Mouse (Mus musculus) stomach, postnatal 0 days (tissue): ENCODE results near the gene Dhx57. TPM values are rescaled to one million over a fixed set of nuclear protein-coding genes. Genes with fewer than 3 reads are reported as not detected.
A peak's percentile ranks its signal among the peaks of the same experiment; 100 is the strongest.

Source experiments
- ATAC-seq: fragments of 200-750 bp; cut with Nextera tagmentation; 2 replicates; pipeline ENCODE4 v1.8.0; 2017; ENCODE audit not compliant: low FRiP score, low TSS enrichment
- DNase-seq: peaks from one replicate; pipeline ENCODE4 v3.0.0-alpha.2; 2016; ENCODE audit warnings: low spot score
- H3K27ac ChIP-seq: fragments of 300-500 bp; sonication (generic); replicated peaks from 2 replicates; pipeline ENCODE4 v1.5.1; 2014; ENCODE audit warnings: mild to moderate bottlenecking, control low read depth
- H3K27me3 ChIP-seq: fragments of 300-500 bp; sonication (generic); 2 replicates; pipeline ENCODE4 v1.6.1; 2014; ENCODE audit warnings: low read length; ENCODE audit not compliant: control insufficient read depth, insufficient read depth
- H3K36me3 ChIP-seq: fragments of 300-500 bp; sonication (generic); 2 replicates; pipeline ENCODE4 v1.6.1; 2014; ENCODE audit warnings: low read length, mixed read lengths; ENCODE audit not compliant: control insufficient read depth, insufficient read depth
- H3K4me1 ChIP-seq: fragments of 300-500 bp; sonication (generic); replicated peaks from 2 replicates; pipeline ENCODE4 v1.6.1; 2014; ENCODE audit warnings: antibody characterized with exemption; ENCODE audit not compliant: control insufficient read depth, insufficient read depth
- H3K4me2 ChIP-seq: fragments of 300-500 bp; sonication (generic); replicated peaks from 2 replicates; pipeline ENCODE4 v1.6.1; 2014; ENCODE audit warnings: low read depth, mild to moderate bottlenecking, control low read depth, moderate library complexity
- H3K4me3 ChIP-seq: fragments of 300-500 bp; sonication (generic); 2 replicates; pipeline ENCODE4 v1.5.1; 2014; ENCODE audit warnings: low read depth, low read length, control low read depth
- H3K9ac ChIP-seq: fragments of 300-500 bp; sonication (generic); 2 replicates; pipeline ENCODE4 v1.6.1; 2014; ENCODE audit warnings: mild to moderate bottlenecking, low read length, control low read depth, mixed read lengths
- H3K9me3 ChIP-seq: fragments of 300-500 bp; sonication (generic); 2 replicates; pipeline ENCODE4 v1.6.1; 2016; ENCODE audit warnings: low read length; ENCODE audit not compliant: control insufficient read depth
- CTCF ChIP-seq: IDR thresholded peaks from 2 replicates; pipeline ENCODE4 v1.5.1; 2016; ENCODE audit warnings: antibody characterized with exemption, low read depth, mild to moderate bottlenecking, moderate library complexity
- EP300 ChIP-seq: optimal IDR thresholded peaks from 2 replicates; pipeline ENCODE3; 2016; ENCODE audit warnings: antibody characterized with exemption
- WGBS: fragments of 180-500 bp; shearing (Covaris S2); extraction: QIAGEN DNeasy Blood & Tissue Kit; methylation state at CpG from one replicate; pipeline ENCODE4 v1.1.7; 2014; 5-methylcytosine and 5-hydroxymethylcytosine counted together
- polyA plus RNA-seq: library from polyadenylated mRNA; unstranded; fragments of >200 nt; fragmentation: Nextera tagmentation; extraction: Ambion mirVana; gene quantifications from 2 replicates; pipeline ENCODE4 v1.2.1, GENCODE M21; 2015

Dhx57 gene
- polyA plus RNA-seq, 1 experiment from 2014 or later: 3.9 TPM

- DNase-seq: no peak
- Histone ChIP-seq H3K27ac (no peak overlapping the region), H3K4me3 (no peak overlapping the region), H3K4me1 (no peaks in the 10 kb centered on the region), H3K9ac (no peak overlapping the region), H3K4me2 (no peak overlapping the region), H3K36me3 (no peaks in the 10 kb centered on the region), H3K27me3 (no peaks in the 10 kb centered on the region), H3K9me3 (no peaks in the 10 kb centered on the region)
- TF ChIP-seq EP300 (no peak), CTCF (no peak)
- ATAC-seq: no peak
- WGBS: 87% methylated on average over 5 of the region's 5 CpGs
Observed at GRCm38 (mm10) chr17:80295258-80295657, 5.0 kb upstream of the Dhx57 start.

DNA sequence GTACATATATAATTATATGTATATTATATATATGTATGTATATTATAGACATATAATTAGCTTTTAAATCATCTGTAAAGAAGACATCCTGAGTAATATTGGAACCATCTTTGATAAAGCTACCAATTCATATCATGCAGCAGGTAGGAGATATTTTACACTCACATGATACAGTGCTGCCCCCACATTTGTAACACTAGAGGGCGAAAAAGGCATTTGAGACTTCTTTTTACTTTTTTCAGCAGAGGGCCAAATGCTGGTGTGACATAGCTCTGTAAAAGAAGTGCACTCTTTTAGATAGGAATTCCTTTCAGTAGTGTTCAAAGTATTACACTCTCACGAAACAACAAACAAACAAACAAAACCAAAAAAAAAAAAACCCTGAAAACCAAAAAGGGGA, 872 bp upstream of the Dhx57 start:
- WGBS: 16% methylated on average over 2 of the region's 2 CpGs
- H3K9me3 ChIP-seq: no peaks in the 10 kb centered on the region
- DNase-seq (peak; percentile 20), ATAC-seq (0 out of 2 replicates have a peak, but pooled peaks have one; percentile 23)
- no peak overlapping the region for H3K4me3 ChIP-seq
- H3K27ac ChIP-seq: no peak overlapping the region
- no peaks in the 10 kb centered on the region for H3K27me3 ChIP-seq
- H3K9ac ChIP-seq: no peak overlapping the region
- H3K4me2 ChIP-seq: no peak overlapping the region
- TF ChIP-seq EP300: no peak
- peak; percentile 85 for TF ChIP-seq CTCF
- H3K4me1 ChIP-seq: no peaks in the 10 kb centered on the region
- no peaks in the 10 kb centered on the region for H3K36me3 ChIP-seq

- Histone ChIP-seq H3K9ac (peak overlapping the region; percentile 92), H3K27me3 (no peaks in the 10 kb centered on the region), H3K27ac (peak overlapping the region; percentile 82), H3K4me2 (peak overlapping the region; percentile 81), H3K9me3 (no peaks in the 10 kb centered on the region), H3K4me3 (peak overlapping the region; percentile 97), H3K4me1 (no peaks in the 10 kb centered on the region), H3K36me3 (no peaks in the 10 kb centered on the region)
- no peak for DNase-seq
- no peak; the same call in 1 of the 2 replicates for ATAC-seq
- TF ChIP-seq CTCF (no peak), EP300 (no peak)
- under 1% methylated on average over 30 of the region's 30 CpGs for WGBS
Observed at GRCm38 (mm10) chr17:80289280-80290073, 799 bp downstream of the Dhx57 start.

DNA sequence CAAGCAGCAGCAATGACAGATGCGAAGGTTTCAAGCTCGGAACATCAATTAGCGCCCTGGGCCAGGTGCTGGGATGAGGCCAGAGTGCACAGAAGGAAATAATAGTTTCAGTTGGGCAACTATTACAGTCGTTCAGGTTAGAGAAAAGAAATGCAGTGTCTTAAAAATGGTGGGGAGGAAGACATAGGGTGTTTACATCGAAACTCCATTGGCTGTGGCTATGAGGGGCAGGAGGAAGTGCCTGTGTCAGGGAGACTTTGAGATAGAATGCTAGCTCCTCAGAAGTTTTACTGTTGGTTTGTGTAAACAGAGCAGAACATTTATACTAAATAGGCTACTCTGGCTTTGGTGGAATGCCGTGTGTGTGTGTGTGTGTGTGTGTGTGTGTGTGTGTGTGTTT, 2.3 kb downstream of the Dhx57 start:
- TF ChIP-seq EP300 (no peak), CTCF (no peak)
- no peaks in the 10 kb centered on the region for H3K9me3 ChIP-seq
- H3K4me3 ChIP-seq: no peak overlapping the region
- no peak overlapping the region for H3K27ac ChIP-seq
- no peaks in the 10 kb centered on the region for H3K27me3 ChIP-seq
- ATAC-seq (no peak), DNase-seq (no peak)
- H3K4me1 ChIP-seq: no peaks in the 10 kb centered on the region
- 72% methylated on average over 6 of the region's 6 CpGs for WGBS
- no peak overlapping the region for H3K9ac ChIP-seq
- no peak overlapping the region for H3K4me2 ChIP-seq
- H3K36me3 ChIP-seq: no peaks in the 10 kb centered on the region

DNA sequence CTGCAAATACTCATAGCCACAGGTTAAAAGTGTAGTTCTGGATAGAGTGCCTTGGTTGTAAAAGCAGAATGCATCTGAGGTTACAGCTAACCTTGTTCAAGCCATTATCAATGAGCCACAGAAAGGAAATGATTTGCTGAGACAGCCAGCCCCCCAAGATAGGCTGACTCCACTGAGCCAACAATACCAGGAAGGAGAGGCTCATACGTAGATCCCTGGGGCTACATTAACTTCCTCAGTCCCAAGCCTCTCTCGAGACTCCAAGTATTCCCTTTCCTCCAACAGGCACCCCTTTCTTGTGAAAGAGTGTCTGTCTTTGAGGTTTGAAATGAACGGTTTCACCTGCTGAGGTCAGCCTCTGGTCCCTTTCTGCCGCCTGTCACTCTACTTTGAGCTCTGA, 5.8 kb downstream of the Dhx57 start:
- WGBS: 72% methylated on average over 4 of the region's 4 CpGs
- no peak overlapping the region for H3K9ac ChIP-seq
- ATAC-seq (no peak), DNase-seq (no peak)
- H3K27me3 ChIP-seq: no peaks in the 10 kb centered on the region
- 0 out of 2 replicates have a peak, but pooled peaks cover 3% of the 10 kb centered on the region for H3K36me3 ChIP-seq
- TF ChIP-seq CTCF: no peak
- TF ChIP-seq EP300: no peak
- no peaks in the 10 kb centered on the region for H3K9me3 ChIP-seq
- H3K4me2 ChIP-seq: no peak overlapping the region
- H3K27ac ChIP-seq: no peak overlapping the region
- no peak overlapping the region for H3K4me3 ChIP-seq
- H3K4me1 ChIP-seq: no peaks in the 10 kb centered on the region

- TF ChIP-seq CTCF: no peak
- TF ChIP-seq EP300: no peak
- H3K27ac ChIP-seq: no peak overlapping the region
- H3K4me3 ChIP-seq: no peak overlapping the region
- H3K9ac ChIP-seq: no peak overlapping the region
- DNase-seq: no peak
- H3K4me1 ChIP-seq: no peaks in the 10 kb centered on the region
- ATAC-seq: no peak
- peaks cover 21% of the 10 kb centered on the region for H3K36me3 ChIP-seq
- no peaks in the 10 kb centered on the region for H3K9me3 ChIP-seq
- H3K4me2 ChIP-seq: no peak overlapping the region
- 90% methylated on average over 8 of the region's 8 CpGs for WGBS
- H3K27me3 ChIP-seq: no peaks in the 10 kb centered on the region
Observed at GRCm38 (mm10) chr17:80279340-80280070, 10.8 kb downstream of the Dhx57 start.
